Mouse (Mus musculus) mouse trophoblast stem cell (cell line): ENCODE measurements around the gene Arhgef12.

ENCODE experiments used
- in situ Hi-C, 2 experiments: fragments of 300-500 bp; cut with MseI, MboI; formaldehyde crosslinking; loops; 2 replicates in 1 of 2; 3 replicates in 1 of 2; pipeline ENCODE4 v1.15.1; 2025

The Arhgef12 gene

GRCm38 (mm10) chr9:43084496-43085362 lies 22.3 kb downstream of the Arhgef12 start:
- in situ Hi-C loops, result no loop called here

GRCm38 (mm10) chr9:43083441-43084055 lies 23.5 kb downstream of the Arhgef12 start:
- in situ Hi-C loops, result no loop called here

GRCm38 (mm10) chr9:43078711-43079110 lies 28.3 kb downstream of the Arhgef12 start:
- in situ Hi-C loops, result no loop called here

GRCm38 (mm10) chr9:43076163-43076562 lies 30.9 kb downstream of the Arhgef12 start:
- in situ Hi-C loops, result no loop called here

GRCm38 (mm10) chr9:43074611-43075010 lies 32.4 kb downstream of the Arhgef12 start:
- in situ Hi-C loops, result no loop called here

- in situ Hi-C loops, result no loop called here
Observed at GRCm38 (mm10) chr9:43071741-43072140, 35.3 kb downstream of the Arhgef12 start.

- in situ Hi-C loops, result no loop called here
Observed at GRCm38 (mm10) chr9:43071176-43071575, 35.9 kb downstream of the Arhgef12 start.

GRCm38 (mm10) chr9:43070566-43070965 lies 36.5 kb downstream of the Arhgef12 start:
- in situ Hi-C loops, result no loop called here

- in situ Hi-C loops, result no loop called here
Observed at GRCm38 (mm10) chr9:43070153-43070552, 36.9 kb downstream of the Arhgef12 start.

- in situ Hi-C loops, result no loop called here
Observed at GRCm38 (mm10) chr9:43067896-43068295, 39.1 kb downstream of the Arhgef12 start.

GRCm38 (mm10) chr9:43065231-43065630 lies 41.8 kb downstream of the Arhgef12 start:
- in situ Hi-C loops, result no loop called here

- in situ Hi-C loops, result no loop called here
Observed at GRCm38 (mm10) chr9:43061545-43061944, 45.5 kb downstream of the Arhgef12 start.

- in situ Hi-C loops, result no loop called here
Observed at GRCm38 (mm10) chr9:43050391-43050790, 56.6 kb downstream of the Arhgef12 start.

- in situ Hi-C loops, result no loop called here
Observed at GRCm38 (mm10) chr9:43044481-43044880, 62.6 kb downstream of the Arhgef12 start.

- in situ Hi-C loops, result no loop called here
Observed at GRCm38 (mm10) chr9:43038466-43038865, 68.6 kb downstream of the Arhgef12 start.

GRCm38 (mm10) chr9:43035208-43035607 lies 71.8 kb downstream of the Arhgef12 start:
- in situ Hi-C loops, result no loop called here

- in situ Hi-C loops, result no loop called here
Observed at GRCm38 (mm10) chr9:43034273-43034672, 72.8 kb downstream of the Arhgef12 start.

GRCm38 (mm10) chr9:43027757-43028156 lies 79.3 kb downstream of the Arhgef12 start:
- in situ Hi-C loops, result no loop called here

- in situ Hi-C loops, result no loop called here
Observed at GRCm38 (mm10) chr9:43021515-43022251, 85.4 kb downstream of the Arhgef12 start.

- in situ Hi-C loops, result no loop called here
Observed at GRCm38 (mm10) chr9:43019656-43020055, 87.4 kb downstream of the Arhgef12 start.

GRCm38 (mm10) chr9:43015786-43016185 lies 91.3 kb downstream of the Arhgef12 start:
- in situ Hi-C loops, result no loop called here

- in situ Hi-C loops, result no loop called here
Observed at GRCm38 (mm10) chr9:43015366-43015765, 91.7 kb downstream of the Arhgef12 start.
